Comparison of ENCODE assay signal across 12 mouse cellular contexts in genomic region chr11:55397441-55397840, GRCm38 (mm10). TPM values are rescaled to one million over a fixed set of nuclear protein-coding genes. Genes with fewer than 3 reads are reported as not detected.
DNase-seq lines count a peak whose midpoint lies in the region; ATAC-seq lines count a peak whose summit lies in the region.
"Had no signal": no experiment of that assay in that cellular context is flagged by ENCODE, and none has a peak within 500 bp of the region (broad histone marks: within the 10 kb centered on the region; RNA-seq: fewer than 3 reads in every experiment).

No protein-coding gene starts in this region.

- peaks cover 78% of the 10 kb centered on the region for H3K36me3 ChIP-seq in limb, embryonic 15.5 days
- peaks cover 33% of the 10 kb centered on the region for H3K36me3 ChIP-seq in limb, embryonic 10.5 days
- H3K36me3 ChIP-seq in hindbrain, embryonic 12.5 days = peaks cover 46% of the 10 kb centered on the region

- H3K9me3 ChIP-seq in limb, embryonic 15.5 days = no peaks in the 10 kb centered on the region
- no peaks in the 10 kb centered on the region for H3K9me3 ChIP-seq in limb, embryonic 10.5 days (replicated peaks)
- H3K9me3 ChIP-seq in hindbrain, embryonic 12.5 days (replicated peaks) = no peaks in the 10 kb centered on the region
- H3K9me3 ChIP-seq: midbrain, embryonic 13.5 days had no signal

- WGBS in limb, embryonic 15.5 days = 85% methylated on average over 9 of the region's 9 CpGs
- 87% methylated on average over 9 of the region's 9 CpGs for WGBS in limb, embryonic 10.5 days
- 93% methylated on average over 9 of the region's 9 CpGs for WGBS in hindbrain, embryonic 12.5 days

- H3K27me3 ChIP-seq in limb, embryonic 15.5 days = no peaks in the 10 kb centered on the region
- no peaks in the 10 kb centered on the region for H3K27me3 ChIP-seq in limb, embryonic 10.5 days (ENCODE audit: low read depth, poor library complexity, severe bottlenecking)
- no peaks in the 10 kb centered on the region for H3K27me3 ChIP-seq in hindbrain, embryonic 12.5 days
- H3K27me3 ChIP-seq: midbrain, embryonic 13.5 days; Patski had no signal

- intact Hi-C loops in gastrocnemius, postnatal 14 days (cut with DNase I; ENCODE audit: low total_unique reads) = no loop called here

- peak; percentile 44 to 64 for DNase-seq in cerebellum, postnatal 10 days
- no peak for DNase-seq in cerebellum, adult 11-12 months
- DNase-seq in limb, embryonic 10.5 days (ENCODE audit: low spot score) = no peak
- DNase-seq in gastrocnemius, postnatal 14 days = peak; percentile 62
- DNase-seq in kidney, postnatal 25 days = peak; percentile 57 to 84
- no peak for DNase-seq in urinary bladder, adult 18-20 months (ENCODE audit: low spot score in 2 of 2)
- DNase-seq: embryo, embryonic 11 days had no signal

- H3K4me3 ChIP-seq in limb, embryonic 15.5 days = no peak overlapping the region
- no peak overlapping the region for H3K4me3 ChIP-seq in limb, embryonic 10.5 days
- H3K4me3 ChIP-seq in hindbrain, embryonic 12.5 days = no peak overlapping the region
- H3K4me3 ChIP-seq: midbrain, embryonic 13.5 days had no signal

- peak overlapping the region; percentile 57; the same call in 1 of the 2 replicates for H3K27ac ChIP-seq in limb, embryonic 15.5 days
- no peak overlapping the region for H3K27ac ChIP-seq in limb, embryonic 10.5 days
- no peak overlapping the region for H3K27ac ChIP-seq in hindbrain, embryonic 12.5 days
- H3K27ac ChIP-seq: midbrain, embryonic 13.5 days had no signal

- no peak for ATAC-seq in limb, embryonic 15.5 days (ENCODE audit: insufficient number of reproducible peaks, low FRiP score, low TSS enrichment, low read depth)
- no peak for ATAC-seq in hindbrain, embryonic 12.5 days (ENCODE audit: low FRiP score)
- ATAC-seq: midbrain, embryonic 13.5 days; Patski had no signal

- no peaks in the 10 kb centered on the region for H3K4me1 ChIP-seq in limb, embryonic 15.5 days
- peaks cover 4% of the 10 kb centered on the region; the same call in 1 of the 2 replicates for H3K4me1 ChIP-seq in limb, embryonic 10.5 days
- H3K4me1 ChIP-seq in hindbrain, embryonic 12.5 days = no peaks in the 10 kb centered on the region
- H3K4me1 ChIP-seq: midbrain, embryonic 13.5 days had no signal

- no peak overlapping the region for H3K9ac ChIP-seq in limb, embryonic 15.5 days
- no peak overlapping the region for H3K9ac ChIP-seq in hindbrain, embryonic 12.5 days
- H3K9ac ChIP-seq: midbrain, embryonic 13.5 days had no signal

- no peak overlapping the region for H3K4me2 ChIP-seq in limb, embryonic 15.5 days
- no peak overlapping the region for H3K4me2 ChIP-seq in hindbrain, embryonic 12.5 days (replicated peaks)
- H3K4me2 ChIP-seq: liver, embryonic 11.5 days; midbrain, embryonic 13.5 days had no signal

RNA-seq across cellular contexts. Expression of gene Sparc, which starts 25.5 kb away (rescaled TPM):
- polyA plus RNA-seq in limb, embryonic 15.5 days (2015; fragmentation: Nextera tagmentation; extraction: Ambion mirVana) = 3,190 and 4,050 TPM in 2 replicates
- 183 and 211 TPM in 2 replicates for polyA plus RNA-seq in limb, embryonic 10.5 days (2016; fragmentation: Nextera tagmentation; extraction: Ambion mirVana)
- 1,000 to 10,000 TPM; 1,630 to 1,800 TPM for total RNA-seq in gastrocnemius, postnatal 14 days (2021)
- 743 and 783 TPM in 2 replicates for polyA plus RNA-seq in hindbrain, embryonic 12.5 days (2016; fragmentation: Nextera tagmentation; extraction: Ambion mirVana)

Comparison
In these comparisons a context has a peak if more than half of its experiments do, and no peak if none do; other contexts are left out.
1. DNase-seq: peak in cerebellum, postnatal 10 days (2 of 2), gastrocnemius, postnatal 14 days (single experiment) and kidney, postnatal 25 days (2 of 2); none in cerebellum, adult 11-12 months (single experiment), limb, embryonic 10.5 days (single experiment) and urinary bladder, adult 18-20 months (0 of 2).